Mouse (Mus musculus) hindbrain, embryonic 16.5 days (tissue): ENCODE data around the gene Rdh12. TPM values are rescaled to one million over a fixed set of nuclear protein-coding genes. Genes with fewer than 3 reads are reported as not detected.

ENCODE experiments used
- ATAC-seq: fragments of 200-750 bp; cut with Nextera tagmentation; 2 replicates; pipeline ENCODE4 v1.8.0; 2017; ENCODE audit warnings: moderate TSS enrichment, moderate library complexity
- H3K27ac ChIP-seq: fragments of 300-500 bp; sonication (generic); 2 replicates; pipeline ENCODE4 v1.5.1; 2014; ENCODE audit warnings: low read depth, mild to moderate bottlenecking, control low read depth, low read length, moderate library complexity
- H3K27me3 ChIP-seq: fragments of 300-500 bp; sonication (generic); replicated peaks from 2 replicates; pipeline ENCODE4 v1.6.1; 2014; ENCODE audit warnings: low read length; ENCODE audit not compliant: control insufficient read depth, insufficient read depth
- H3K36me3 ChIP-seq: fragments of 300-500 bp; sonication (generic); 2 replicates; pipeline ENCODE4 v1.6.1; 2014; ENCODE audit warnings: mild to moderate bottlenecking, low read length, moderate library complexity, mixed read lengths; ENCODE audit not compliant: control insufficient read depth, insufficient read depth
- H3K4me1 ChIP-seq: fragments of 300-500 bp; sonication (generic); 2 replicates; pipeline ENCODE4 v1.6.1; 2014; ENCODE audit warnings: low read depth, low read length; ENCODE audit not compliant: control insufficient read depth, insufficient read depth
- H3K4me2 ChIP-seq: fragments of 300-500 bp; sonication (generic); 2 replicates; pipeline ENCODE4 v1.6.1; 2014; ENCODE audit warnings: mild to moderate bottlenecking, low read length, control low read depth, moderate library complexity
- H3K4me3 ChIP-seq: fragments of 300-500 bp; sonication (generic); 2 replicates; pipeline ENCODE4 v1.5.1; 2014; ENCODE audit warnings: mild to moderate bottlenecking, low read length, control low read depth, moderate library complexity
- H3K9ac ChIP-seq: fragments of 300-500 bp; sonication (generic); 2 replicates; pipeline ENCODE4 v1.6.1; 2014; ENCODE audit warnings: low read depth, mild to moderate bottlenecking, control low read depth, low read length, moderate library complexity
- H3K9me3 ChIP-seq: fragments of 300-500 bp; sonication (generic); 2 replicates; pipeline ENCODE4 v1.6.1; 2014; ENCODE audit warnings: mild to moderate bottlenecking, low read length, moderate library complexity; ENCODE audit not compliant: control insufficient read depth
- WGBS: fragments of 180-500 bp; shearing (Covaris S2); extraction: QIAGEN DNeasy Blood & Tissue Kit; methylation state at CpG from one replicate; pipeline ENCODE4 v1.1.7; 2014; 5-methylcytosine and 5-hydroxymethylcytosine counted together
- polyA plus RNA-seq: library from polyadenylated mRNA; unstranded; fragments of >200 nt; fragmentation: Nextera tagmentation; extraction: Ambion mirVana; gene quantifications from 2 replicates; pipeline ENCODE4 v1.2.1, GENCODE M21; 2015

Gene Rdh12
- polyA plus RNA-seq, 1 experiment from 2014 or later, result 1.5 TPM

- Histone ChIP-seq H3K27me3 (no peaks in the 10 kb centered on the region), H3K9ac (no peak overlapping the region), H3K4me2 (no peak overlapping the region), H3K4me3 (no peak overlapping the region), H3K36me3 (peaks cover 28% of the 10 kb centered on the region), H3K4me1 (no peaks in the 10 kb centered on the region), H3K27ac (no peak overlapping the region), H3K9me3 (no peaks in the 10 kb centered on the region)
- ATAC-seq, result no peak
- 65% methylated on average over 11 of the region's 11 CpGs for WGBS
Observed at GRCm38 (mm10) chr12:79235485-79236080, 26.9 kb downstream of the Rdh12 start.

- WGBS, result 87% methylated on average over 2 of the region's 2 CpGs
Observed at GRCm38 (mm10) chr12:79241985-79242384, 33.3 kb downstream of the Rdh12 start.

GRCm38 (mm10) chr12:79242921-79243320, 34.2 kb downstream of the Rdh12 start:
- Histone ChIP-seq H3K9ac (no peak overlapping the region), H3K4me1 (no peaks in the 10 kb centered on the region), H3K9me3 (no peaks in the 10 kb centered on the region), H3K4me2 (no peak overlapping the region), H3K27me3 (no peaks in the 10 kb centered on the region), H3K4me3 (no peak overlapping the region), H3K27ac (no peak overlapping the region), H3K36me3 (peaks cover 36% of the 10 kb centered on the region)
- WGBS, result 93% methylated on average over 6 of the region's 6 CpGs
- no peak for ATAC-seq

More at GRCm38 (mm10) chr12:79241985-79242384, 33.3 kb downstream of the Rdh12 start:
- Histone ChIP-seq H3K36me3 (peaks cover 38% of the 10 kb centered on the region), H3K4me1 (no peaks in the 10 kb centered on the region), H3K4me3 (no peak overlapping the region), H3K27me3 (no peaks in the 10 kb centered on the region), H3K4me2 (no peak overlapping the region), H3K9me3 (no peaks in the 10 kb centered on the region), H3K9ac (no peak overlapping the region), H3K27ac (no peak overlapping the region)
- no peak for ATAC-seq

GRCm38 (mm10) chr12:79248110-79248509, 39.4 kb downstream of the Rdh12 start:
- no peaks in the 10 kb centered on the region for H3K27me3 ChIP-seq
- no peaks in the 10 kb centered on the region for H3K4me1 ChIP-seq
- 89% methylated on average over 3 of the region's 3 CpGs for WGBS
- peaks cover 53% of the 10 kb centered on the region for H3K36me3 ChIP-seq
- H3K9me3 ChIP-seq, result no peaks in the 10 kb centered on the region
- H3K9ac ChIP-seq, result no peak overlapping the region
- H3K4me3 ChIP-seq, result no peak overlapping the region
- no peak overlapping the region for H3K4me2 ChIP-seq
- no peak overlapping the region for H3K27ac ChIP-seq
- ATAC-seq, result no peak

GRCm38 (mm10) chr12:79253294-79254053, 44.8 kb downstream of the Rdh12 start:
- Histone ChIP-seq H3K4me3 (no peak overlapping the region), H3K27me3 (no peaks in the 10 kb centered on the region), H3K36me3 (peaks cover 41% of the 10 kb centered on the region), H3K4me1 (no peaks in the 10 kb centered on the region), H3K4me2 (no peak overlapping the region), H3K9ac (no peak overlapping the region), H3K9me3 (no peaks in the 10 kb centered on the region), H3K27ac (no peak overlapping the region)
- no peak for ATAC-seq
- whole genome bisulfite sequencing, result 92% methylated on average over 9 of the region's 9 CpGs

GRCm38 (mm10) chr12:79254975-79255374, 46.3 kb downstream of the Rdh12 start:
- Histone ChIP-seq H3K4me1 (no peaks in the 10 kb centered on the region), H3K9ac (no peak overlapping the region), H3K4me3 (no peak overlapping the region), H3K4me2 (no peak overlapping the region), H3K9me3 (no peaks in the 10 kb centered on the region), H3K27me3 (no peaks in the 10 kb centered on the region), H3K36me3 (peaks cover 37% of the 10 kb centered on the region), H3K27ac (no peak overlapping the region)
- ATAC-seq, result no peak
- WGBS, result 95% methylated on average over 10 of the region's 10 CpGs

- Histone ChIP-seq H3K9me3 (no peaks in the 10 kb centered on the region), H3K4me3 (no peak overlapping the region), H3K4me1 (no peaks in the 10 kb centered on the region), H3K4me2 (no peak overlapping the region), H3K27me3 (no peaks in the 10 kb centered on the region), H3K36me3 (peaks cover 32% of the 10 kb centered on the region), H3K9ac (no peak overlapping the region), H3K27ac (no peak overlapping the region)
- 97% methylated on average over 2 of the region's 2 CpGs for WGBS
- no peak for ATAC-seq
Observed at GRCm38 (mm10) chr12:79260154-79260553, 51.4 kb downstream of the Rdh12 start.

GRCm38 (mm10) chr12:79261035-79261434, 52.3 kb downstream of the Rdh12 start:
- H3K9ac ChIP-seq, result no peak overlapping the region
- H3K36me3 ChIP-seq, result peaks cover 33% of the 10 kb centered on the region
- no peak overlapping the region for H3K27ac ChIP-seq
- WGBS, result 51% methylated on average over 5 of the region's 5 CpGs
- no peak for ATAC-seq
- H3K4me1 ChIP-seq, result no peaks in the 10 kb centered on the region
- H3K9me3 ChIP-seq, result no peaks in the 10 kb centered on the region
- H3K4me2 ChIP-seq, result no peak overlapping the region
- no peak overlapping the region for H3K4me3 ChIP-seq
- H3K27me3 ChIP-seq, result no peaks in the 10 kb centered on the region
